Mouse (Mus musculus): ENCODE results near the gene Thada. TPM values are rescaled to one million over a fixed set of nuclear protein-coding genes. Genes with fewer than 3 reads are reported as not detected.
A peak's percentile ranks its signal among the peaks of the same experiment; 100 is the strongest.

Gene Thada
- polyA plus RNA-seq, 1 experiment from 2014 or later: 1.3 TPM

- H3K27me3 ChIP-seq (replicated peaks; ENCODE audit: control insufficient read depth, insufficient read depth, low read length): no peaks in the 10 kb centered on the region
- H3K27ac ChIP-seq (ENCODE audit: low read depth, low read length): peak overlapping the region; percentile 93
- H3K4me3 ChIP-seq (ENCODE audit: low read depth, low read length): peak overlapping the region; percentile 91
- peaks cover 22% of the 10 kb centered on the region for H3K36me3 ChIP-seq (ENCODE audit: control insufficient read depth, insufficient read depth)
- H3K9ac ChIP-seq (ENCODE audit: low read depth, low read length): peak overlapping the region; percentile 81
- TF ChIP-seq CTCF (IDR thresholded peaks at IDR 0.05; ENCODE audit: low read depth): peak; percentile 40
- peak overlapping the region; percentile 62 for H3K4me2 ChIP-seq (replicated peaks; ENCODE audit: low read depth)
- ATAC-seq: no peak
- peaks cover 14% of the 10 kb centered on the region; the same call in 1 of the 2 replicates for H3K4me1 ChIP-seq (replicated peaks; ENCODE audit: control insufficient read depth, insufficient read depth, low read length)
- H3K9me3 ChIP-seq (ENCODE audit: control insufficient read depth): no peaks in the 10 kb centered on the region
- WGBS: under 1% methylated on average over 76 of the region's 80 CpGs
Observed at GRCm38 (mm10) chr17:84186451-84187202, 279.4 kb downstream of the Thada start.

- H3K27me3 ChIP-seq (replicated peaks; ENCODE audit: control insufficient read depth, insufficient read depth, low read length): no peaks in the 10 kb centered on the region
- peak overlapping the region; percentile 81 for H3K9ac ChIP-seq (ENCODE audit: low read depth, low read length)
- H3K4me3 ChIP-seq (ENCODE audit: low read depth, low read length): peak overlapping the region; percentile 91
- H3K4me2 ChIP-seq (replicated peaks; ENCODE audit: low read depth): peak overlapping the region; percentile 62
- peaks cover 18% of the 10 kb centered on the region for H3K36me3 ChIP-seq (ENCODE audit: control insufficient read depth, insufficient read depth)
- peak; percentile 63 for TF ChIP-seq CTCF (IDR thresholded peaks at IDR 0.05; ENCODE audit: low read depth)
- no peak for ATAC-seq
- peaks cover 20% of the 10 kb centered on the region; the same call in 1 of the 2 replicates for H3K4me1 ChIP-seq (replicated peaks; ENCODE audit: control insufficient read depth, insufficient read depth, low read length)
- peak overlapping the region; percentile 93 for H3K27ac ChIP-seq (ENCODE audit: low read depth, low read length)
- no peaks in the 10 kb centered on the region for H3K9me3 ChIP-seq (ENCODE audit: control insufficient read depth)
- under 1% methylated on average over 92 of the region's 108 CpGs for WGBS
Observed at GRCm38 (mm10) chr17:84185581-84186450, 280.2 kb downstream of the Thada start.

- peaks cover 26% of the 10 kb centered on the region for H3K4me1 ChIP-seq (replicated peaks; ENCODE audit: control insufficient read depth, insufficient read depth, low read length)
- H3K27me3 ChIP-seq (replicated peaks; ENCODE audit: control insufficient read depth, insufficient read depth, low read length): no peaks in the 10 kb centered on the region
- under 1% methylated on average over 7 of the region's 7 CpGs for WGBS
- ATAC-seq: no peak
- H3K9ac ChIP-seq (ENCODE audit: low read depth, low read length): peak overlapping the region; percentile 81
- peak overlapping the region; percentile 91 for H3K4me3 ChIP-seq (ENCODE audit: low read depth, low read length)
- TF ChIP-seq CTCF (IDR thresholded peaks at IDR 0.05; ENCODE audit: low read depth): no peak
- H3K4me2 ChIP-seq (replicated peaks; ENCODE audit: low read depth): peak overlapping the region; percentile 62
- H3K9me3 ChIP-seq (ENCODE audit: control insufficient read depth): no peaks in the 10 kb centered on the region
- peak overlapping the region; percentile 93 for H3K27ac ChIP-seq (ENCODE audit: low read depth, low read length)
- peaks cover 18% of the 10 kb centered on the region for H3K36me3 ChIP-seq (ENCODE audit: control insufficient read depth, insufficient read depth)
Observed at GRCm38 (mm10) chr17:84185011-84185411, 281.0 kb downstream of the Thada start.

GRCm38 (mm10) chr17:84183291-84183781 is 282.7 kb downstream of the Thada start:
- no peak for TF ChIP-seq CTCF (IDR thresholded peaks at IDR 0.05; ENCODE audit: low read depth)
- Histone ChIP-seq H3K9me3 (ENCODE audit: control insufficient read depth) (no peaks in the 10 kb centered on the region), H3K9ac (ENCODE audit: low read depth, low read length) (no peak overlapping the region; the same call in 1 of the 2 replicates), H3K4me3 (ENCODE audit: low read depth, low read length) (peak overlapping the region; percentile 26), H3K4me1 (replicated peaks; ENCODE audit: control insufficient read depth, insufficient read depth, low read length) (peaks cover 19% of the 10 kb centered on the region), H3K4me2 (replicated peaks; ENCODE audit: low read depth) (peak overlapping the region; percentile 62), H3K27me3 (replicated peaks; ENCODE audit: control insufficient read depth, insufficient read depth, low read length) (no peaks in the 10 kb centered on the region), H3K36me3 (ENCODE audit: control insufficient read depth, insufficient read depth) (peaks cover 18% of the 10 kb centered on the region), H3K27ac (ENCODE audit: low read depth, low read length) (peak overlapping the region; percentile 88)
- WGBS: 3% methylated on average over 12 of the region's 12 CpGs
- peak; percentile 27; the same call in 1 of the 2 replicates for ATAC-seq

- H3K27ac ChIP-seq (ENCODE audit: low read depth, low read length): peak overlapping the region; percentile 88
- no peaks in the 10 kb centered on the region for H3K27me3 ChIP-seq (replicated peaks; ENCODE audit: control insufficient read depth, insufficient read depth, low read length)
- H3K4me2 ChIP-seq (replicated peaks; ENCODE audit: low read depth): peak overlapping the region; percentile 62
- H3K36me3 ChIP-seq (ENCODE audit: control insufficient read depth, insufficient read depth): peaks cover 18% of the 10 kb centered on the region
- 17% methylated on average over 16 of the region's 16 CpGs for WGBS
- no peak overlapping the region; the same call in 1 of the 2 replicates for H3K9ac ChIP-seq (ENCODE audit: low read depth, low read length)
- peaks cover 20% of the 10 kb centered on the region for H3K4me1 ChIP-seq (replicated peaks; ENCODE audit: control insufficient read depth, insufficient read depth, low read length)
- TF ChIP-seq CTCF (IDR thresholded peaks at IDR 0.05; ENCODE audit: low read depth): no peak
- ATAC-seq: no peak
- no peaks in the 10 kb centered on the region for H3K9me3 ChIP-seq (ENCODE audit: control insufficient read depth)
- no peak overlapping the region; the same call in 1 of the 2 replicates for H3K4me3 ChIP-seq (ENCODE audit: low read depth, low read length)
Observed at GRCm38 (mm10) chr17:84182311-84183271, 283.4 kb downstream of the Thada start.
